Mouse (Mus musculus) forebrain, postnatal 0 days (tissue): ENCODE measurements at regions not wholly inside any gene's neighbourhood (a gene's known extent, or its start where the extent isn't known, plus 50 kb on each side); places are given as distances from the start of the nearest gene placed in this dataset.
A peak's percentile ranks its signal among the peaks of the same experiment; 100 is the strongest.

ENCODE experiments used
- ATAC-seq: fragments of 200-750 bp; cut with Nextera tagmentation; 2 replicates; pipeline ENCODE4 v1.8.0; 2017; ENCODE audit warnings: mild to moderate bottlenecking, moderate library complexity
- DNase-seq: peaks from one replicate; pipeline ENCODE4 v3.0.0-alpha.2; 2015
- H3K27ac ChIP-seq: fragments of 300-500 bp; sonication (generic); 2 replicates; pipeline ENCODE4 v1.5.1; 2014; ENCODE audit warnings: low read depth, mild to moderate bottlenecking, antibody characterized with exemption, low read length, moderate library complexity, mixed read lengths
- H3K27me3 ChIP-seq: fragments of 300-500 bp; sonication (generic); 2 replicates; pipeline ENCODE4 v1.6.1; 2014; ENCODE audit warnings: mild to moderate bottlenecking, low read length, mixed read lengths; ENCODE audit not compliant: insufficient read depth
- H3K36me3 ChIP-seq: fragments of 300-500 bp; sonication (generic); 2 replicates; pipeline ENCODE4 v1.6.1; 2014; ENCODE audit warnings: mild to moderate bottlenecking, moderate library complexity; ENCODE audit not compliant: insufficient read depth
- H3K4me1 ChIP-seq: fragments of 300-500 bp; sonication (generic); 2 replicates; pipeline ENCODE4 v1.6.1; 2014; ENCODE audit warnings: antibody characterized with exemption; ENCODE audit not compliant: insufficient read depth
- H3K4me2 ChIP-seq: fragments of 300-500 bp; sonication (generic); 2 replicates; pipeline ENCODE4 v1.6.1; 2014; ENCODE audit warnings: low read depth, mild to moderate bottlenecking, moderate library complexity
- H3K4me3 ChIP-seq: fragments of 300-500 bp; sonication (generic); 2 replicates; pipeline ENCODE4 v1.5.1; 2014; ENCODE audit warnings: low read depth, low read length, mixed read lengths
- H3K9ac ChIP-seq: fragments of 300-500 bp; sonication (generic); 2 replicates; pipeline ENCODE4 v1.6.1; 2014; ENCODE audit warnings: mild to moderate bottlenecking
- H3K9me3 ChIP-seq: fragments of 300-500 bp; sonication (generic); 2 replicates; pipeline ENCODE4 v1.6.1; 2016; ENCODE audit warnings: low read length
- CTCF ChIP-seq: sonication (generic); IDR thresholded peaks from 2 replicates; pipeline ENCODE4 v1.5.1; 2016; ENCODE audit warnings: antibody characterized with exemption, control low read depth, low read depth
- WGBS: fragments of 180-500 bp; shearing (Covaris S2); extraction: QIAGEN DNeasy Blood & Tissue Kit; methylation state at CpG from one replicate; pipeline ENCODE4 v1.1.7; 2014; 5-methylcytosine and 5-hydroxymethylcytosine counted together

DNA sequence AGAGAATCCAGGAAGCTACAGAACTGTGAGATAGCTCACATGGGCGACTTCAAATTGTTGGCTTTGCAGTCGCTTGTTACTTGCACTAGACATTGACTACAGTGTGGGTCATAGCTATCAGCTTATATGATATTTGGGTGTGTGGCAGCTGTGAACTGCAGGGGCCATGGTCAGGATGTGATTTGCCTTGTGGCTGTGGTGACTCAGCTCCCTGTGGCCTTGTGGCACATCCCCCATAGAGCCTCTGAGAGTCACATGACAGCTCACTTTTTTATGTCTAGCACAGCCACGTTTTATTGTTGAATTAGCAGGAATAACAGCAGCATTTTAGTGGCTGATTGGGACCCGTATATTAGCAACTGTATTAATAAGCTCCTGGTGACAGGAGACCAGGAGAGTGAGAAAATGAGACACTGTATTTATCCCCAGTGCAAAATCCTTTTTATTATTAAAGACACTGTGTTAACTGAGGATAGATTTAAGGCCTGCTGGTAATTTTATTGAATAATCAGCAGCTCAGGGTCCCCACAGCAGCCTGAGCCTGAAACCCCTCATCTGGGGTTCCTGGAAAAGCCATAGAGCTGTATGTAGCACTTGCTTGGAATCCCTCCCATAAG lies 141.7 kb downstream of the 9530068E07Rik start:
- 60% methylated on average over 4 of the region's 4 CpGs for WGBS
- no peak overlapping the region for H3K9ac ChIP-seq
- DNase-seq (no peak), ATAC-seq (no peak)
- H3K27ac ChIP-seq, result no peak overlapping the region
- no peaks in the 10 kb centered on the region for H3K36me3 ChIP-seq
- no peaks in the 10 kb centered on the region for H3K27me3 ChIP-seq
- H3K9me3 ChIP-seq, result no peaks in the 10 kb centered on the region
- no peak for TF ChIP-seq CTCF
- no peak overlapping the region for H3K4me2 ChIP-seq
- H3K4me3 ChIP-seq, result no peak overlapping the region
- no peaks in the 10 kb centered on the region for H3K4me1 ChIP-seq

DNA sequence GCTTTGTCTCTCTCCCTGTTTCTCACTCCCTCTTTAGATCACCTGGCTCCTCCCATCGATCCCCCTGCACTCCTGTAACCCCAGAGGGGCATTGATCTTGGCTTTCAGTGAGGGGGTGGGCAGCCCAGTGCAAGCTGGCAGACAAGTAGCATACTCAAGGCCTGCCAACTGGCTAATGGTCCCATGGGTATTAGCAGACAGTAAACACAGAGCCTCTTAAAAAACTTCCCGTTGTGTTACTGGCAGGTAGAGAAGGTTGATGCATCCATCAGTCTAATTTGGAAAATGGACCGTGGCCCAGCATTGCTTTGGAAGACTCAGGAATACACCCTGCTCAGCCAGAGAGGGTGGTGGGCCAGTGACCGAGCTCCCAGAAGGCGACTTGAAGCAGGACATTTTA lies 145.0 kb downstream of the 9530068E07Rik start:
- no peak for TF ChIP-seq CTCF
- ATAC-seq, result no peak
- DNase-seq, result no peak
- H3K9me3 ChIP-seq, result no peaks in the 10 kb centered on the region
- no peak overlapping the region for H3K4me3 ChIP-seq
- H3K36me3 ChIP-seq, result no peaks in the 10 kb centered on the region
- H3K27ac ChIP-seq, result no peak overlapping the region
- 57% methylated on average over 5 of the region's 5 CpGs for whole genome bisulfite sequencing
- H3K4me1 ChIP-seq, result no peaks in the 10 kb centered on the region
- no peak overlapping the region for H3K9ac ChIP-seq
- H3K27me3 ChIP-seq, result no peaks in the 10 kb centered on the region
- H3K4me2 ChIP-seq, result no peak overlapping the region

- ATAC-seq (no peak), DNase-seq (no peak)
- no peaks in the 10 kb centered on the region for H3K4me1 ChIP-seq
- H3K9ac ChIP-seq, result no peak overlapping the region
- WGBS, result 68% methylated on average over 5 of the region's 5 CpGs
- H3K36me3 ChIP-seq, result no peaks in the 10 kb centered on the region
- H3K4me3 ChIP-seq, result no peak overlapping the region
- TF ChIP-seq CTCF, result no peak
- H3K27me3 ChIP-seq, result no peaks in the 10 kb centered on the region
- no peak overlapping the region for H3K27ac ChIP-seq
- H3K9me3 ChIP-seq, result no peaks in the 10 kb centered on the region
- H3K4me2 ChIP-seq, result no peak overlapping the region
These were observed 155.2 kb downstream of the 9530068E07Rik start for GRCm38 (mm10) chr11:52551451-52551850.

- H3K27ac ChIP-seq, result no peak overlapping the region
- no peak overlapping the region for H3K9ac ChIP-seq
- ATAC-seq (no peak), DNase-seq (no peak)
- WGBS, result 85% methylated on average over 4 of the region's 4 CpGs
- no peaks in the 10 kb centered on the region for H3K36me3 ChIP-seq
- H3K27me3 ChIP-seq, result no peaks in the 10 kb centered on the region
- H3K4me1 ChIP-seq, result no peaks in the 10 kb centered on the region
- TF ChIP-seq CTCF, result no peak
- H3K9me3 ChIP-seq, result no peaks in the 10 kb centered on the region
- no peak overlapping the region for H3K4me3 ChIP-seq
- no peak overlapping the region for H3K4me2 ChIP-seq
These were observed 156.6 kb downstream of the 9530068E07Rik start for GRCm38 (mm10) chr11:52552860-52553259.

DNA sequence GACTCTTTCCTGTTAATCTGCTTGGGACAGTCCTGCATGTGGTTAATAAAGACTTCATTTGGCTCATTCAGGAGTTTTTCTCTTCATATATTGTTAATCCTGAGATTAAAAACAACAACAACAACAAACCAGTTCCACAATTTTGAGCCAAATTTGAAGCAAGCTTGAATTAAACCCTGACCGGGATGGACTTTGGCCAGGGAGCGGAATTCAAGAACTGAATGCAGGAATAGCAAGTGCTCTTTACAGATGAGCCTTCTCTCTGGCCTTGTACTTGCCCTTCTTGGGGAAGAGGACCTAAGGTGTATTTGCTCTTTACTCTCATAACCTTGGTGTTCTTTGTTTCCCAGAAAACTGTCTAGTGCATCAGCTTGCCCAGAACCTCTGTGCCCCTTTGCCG lies 161.6 kb downstream of the 9530068E07Rik start:
- TF ChIP-seq CTCF, result no peak
- Histone ChIP-seq H3K9me3 (no peaks in the 10 kb centered on the region), H3K4me3 (no peak overlapping the region), H3K9ac (no peak overlapping the region), H3K4me2 (no peak overlapping the region), H3K27ac (no peak overlapping the region), H3K36me3 (no peaks in the 10 kb centered on the region), H3K4me1 (no peaks in the 10 kb centered on the region), H3K27me3 (no peaks in the 10 kb centered on the region)
- 94% methylated on average over 3 of the region's 3 CpGs for WGBS
- DNase-seq, result no peak
- no peak for ATAC-seq

GRCm38 (mm10) chr11:52558782-52559181 lies 162.6 kb downstream of the 9530068E07Rik start:
- Histone ChIP-seq H3K36me3 (no peaks in the 10 kb centered on the region), H3K4me1 (no peaks in the 10 kb centered on the region), H3K4me3 (no peak overlapping the region), H3K9me3 (no peaks in the 10 kb centered on the region), H3K27me3 (no peaks in the 10 kb centered on the region), H3K4me2 (no peak overlapping the region), H3K9ac (no peak overlapping the region), H3K27ac (no peak overlapping the region)
- no peak for TF ChIP-seq CTCF
- DNase-seq (no peak), ATAC-seq (no peak)
- 73% methylated on average over 5 of the region's 5 CpGs for WGBS

DNA sequence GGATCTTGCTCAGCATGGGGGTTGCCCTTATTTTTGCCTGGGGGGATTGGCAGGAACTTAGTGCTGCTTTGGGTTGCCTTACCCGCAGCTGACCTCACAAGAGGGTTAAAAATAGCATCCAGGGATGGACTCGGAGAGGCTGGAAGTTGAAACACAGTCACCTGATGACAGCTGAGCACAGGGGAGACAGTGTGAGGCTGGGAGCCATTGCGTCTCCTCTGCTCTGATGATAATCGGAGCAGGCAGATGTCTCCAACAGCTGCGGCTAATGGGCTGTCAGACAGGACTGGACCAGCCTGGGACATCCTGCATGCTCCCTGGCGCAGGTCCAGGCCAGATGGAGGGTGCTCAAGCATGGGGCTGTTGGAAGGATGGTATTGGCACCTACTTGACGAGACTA lies 165.1 kb downstream of the 9530068E07Rik start:
- Histone ChIP-seq H3K9ac (no peak overlapping the region), H3K27ac (no peak overlapping the region), H3K4me3 (no peak overlapping the region), H3K4me2 (no peak overlapping the region), H3K36me3 (no peaks in the 10 kb centered on the region), H3K4me1 (no peaks in the 10 kb centered on the region), H3K27me3 (no peaks in the 10 kb centered on the region), H3K9me3 (no peaks in the 10 kb centered on the region)
- ATAC-seq (peak; percentile 25; the same call in 1 of the 2 replicates), DNase-seq (no peak)
- no peak for TF ChIP-seq CTCF
- 63% methylated on average over 7 of the region's 7 CpGs for WGBS
